Mouse (Mus musculus) myocyte (in vitro differentiated cells): ENCODE results near the gene Adcy2. TPM values are rescaled to one million over a fixed set of nuclear protein-coding genes. Genes with fewer than 3 reads are reported as not detected.

ENCODE experiments used
- H3K27me3 ChIP-seq: one replicate; pipeline ENCODE4 v1.6.1; 2011; ENCODE audit not compliant: control insufficient read depth, insufficient read depth, insufficient read length
- H3K36me3 ChIP-seq: one replicate; pipeline ENCODE4 v1.6.1; 2011; ENCODE audit not compliant: control insufficient read depth, insufficient read depth
- H3K4me2 ChIP-seq: one replicate; pipeline ENCODE4 v1.6.1; 2011; ENCODE audit warnings: low read depth, control low read depth
- H3K4me3 ChIP-seq: one replicate; pipeline ENCODE4 v1.5.1; 2011; ENCODE audit warnings: mild to moderate bottlenecking, control low read depth, moderate library complexity
- H3K79me2 ChIP-seq: one replicate; pipeline ENCODE4 v1.6.1; 2011; ENCODE audit not compliant: control insufficient read depth, insufficient read depth
- H3ac ChIP-seq: one replicate; pipeline ENCODE4 v1.6.1; 2011; ENCODE audit not compliant: control insufficient read depth, insufficient read length
- CEBPB ChIP-seq: IDR thresholded peaks from 2 replicates; pipeline ENCODE4 v1.6.1; 2011; ENCODE audit warnings: mild to moderate bottlenecking, moderate library complexity; ENCODE audit not compliant: poor library complexity, insufficient read depth, severe bottlenecking
- E2F4 ChIP-seq: IDR thresholded peaks from one replicate; pipeline ENCODE4 v1.6.1; 2011; ENCODE audit warnings: mild to moderate bottlenecking, control low read depth, moderate library complexity; ENCODE audit not compliant: insufficient read depth
- MAX ChIP-seq: IDR thresholded peaks from one replicate; pipeline ENCODE4 v1.6.1; 2011; ENCODE audit warnings: low read depth, mild to moderate bottlenecking, control low read depth
- MYOD1 ChIP-seq, 3 experiments: IDR thresholded peaks; one replicate each; pipeline ENCODE4 v1.6.1; 2011; ENCODE audit warnings: control low read depth in 2 of 3, low read depth in 2 of 3, mild to moderate bottlenecking in 2 of 3, moderate library complexity in 1 of 3; ENCODE audit not compliant: insufficient read length in 2 of 3, control insufficient read depth in 1 of 3
- MYOG ChIP-seq, 3 experiments: IDR thresholded peaks; one replicate each; pipeline ENCODE4 v1.6.1; 2011; ENCODE audit warnings: control low read depth in 2 of 3, low read depth in 2 of 3, mild to moderate bottlenecking in 2 of 3; ENCODE audit not compliant: insufficient read length in 2 of 3, control insufficient read depth in 1 of 3, insufficient read depth in 1 of 3
- POLR2A ChIP-seq: IDR thresholded peaks from one replicate; pipeline ENCODE4 v1.6.1; 2011; ENCODE audit warnings: low read depth, mild to moderate bottlenecking, control low read depth, moderate library complexity; ENCODE audit not compliant: insufficient read length
- POLR2AphosphoS2 ChIP-seq: IDR thresholded peaks from one replicate; pipeline ENCODE4 v1.6.1; 2011; ENCODE audit warnings: low read depth, control low read depth; ENCODE audit not compliant: insufficient read length
- REST ChIP-seq: IDR thresholded peaks from one replicate; pipeline ENCODE4 v1.6.1; 2011; ENCODE audit warnings: mild to moderate bottlenecking, control low read depth, moderate library complexity; ENCODE audit not compliant: insufficient read depth, insufficient read length
- SRF ChIP-seq: IDR thresholded peaks from one replicate; pipeline ENCODE4 v1.6.1; 2011; ENCODE audit warnings: low read depth; ENCODE audit not compliant: control insufficient read depth, insufficient read length
- TCF12 ChIP-seq: IDR thresholded peaks from one replicate; pipeline ENCODE4 v1.6.1; 2011; ENCODE audit warnings: mild to moderate bottlenecking, control low read depth; ENCODE audit not compliant: poor library complexity, insufficient read depth, severe bottlenecking
- TCF3 ChIP-seq: IDR thresholded peaks from one replicate; pipeline ENCODE4 v1.6.1; 2011; ENCODE audit warnings: low read depth, control low read depth; ENCODE audit not compliant: insufficient read length
- USF1 ChIP-seq: IDR thresholded peaks from one replicate; pipeline ENCODE4 v1.6.1; 2011; ENCODE audit warnings: low read depth, mild to moderate bottlenecking, control low read depth, moderate library complexity
- polyA plus RNA-seq: library from polyadenylated mRNA; unstranded; fragments of >200 nt; fragmentation: generic; extraction: Trizol; gene quantifications from one replicate; pipeline ENCODE4 v1.2.1, GENCODE M21; 2012; ENCODE audit warnings: missing spikeins

The Adcy2 gene
- polyA plus RNA-seq, 1 experiment = not detected

DNA sequence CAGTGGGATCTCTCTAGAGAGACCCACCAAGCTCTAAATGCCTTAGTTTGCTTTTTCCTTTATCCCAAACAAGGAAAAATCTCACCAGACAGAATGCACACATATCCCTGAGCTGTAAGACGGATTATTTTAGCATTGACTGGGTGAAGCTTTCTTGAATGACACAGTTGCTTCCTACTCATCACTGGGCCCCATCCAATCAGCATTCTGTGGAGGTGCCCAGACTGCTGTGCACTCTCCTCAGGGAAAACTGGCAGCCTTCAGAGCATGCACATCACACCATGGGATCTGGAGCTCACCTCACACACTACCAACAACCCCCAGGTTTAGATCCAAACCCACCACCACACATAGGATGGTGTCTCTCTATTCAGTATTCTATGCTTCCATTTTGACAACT is 92.7 kb downstream of the Adcy2 start:
- no peaks in the 10 kb centered on the region for H3K79me2 ChIP-seq
- H3K27me3 ChIP-seq = no peaks in the 10 kb centered on the region
- H3K36me3 ChIP-seq = no peaks in the 10 kb centered on the region
- no peak overlapping the region for H3K4me3 ChIP-seq
- TF ChIP-seq E2F4 (no peak), POLR2A (no peak), SRF (no peak), USF1 (no peak), MAX (no peak), CEBPB (no peak), TCF3 (no peak), MYOG (IDR thresholded peaks at IDR 0.05; ENCODE audit: control insufficient read depth in 1 of 3, insufficient read depth in 1 of 3, insufficient read length in 2 of 3, low read depth in 2 of 3) (no peak), POLR2AphosphoS2 (no peak), MYOD1 (IDR thresholded peaks at IDR 0.05; ENCODE audit: control insufficient read depth in 1 of 3, insufficient read length in 2 of 3, low read depth in 2 of 3) (no peak), TCF12 (no peak)
- H3ac ChIP-seq = no peak overlapping the region
- no peak overlapping the region for H3K4me2 ChIP-seq

DNA sequence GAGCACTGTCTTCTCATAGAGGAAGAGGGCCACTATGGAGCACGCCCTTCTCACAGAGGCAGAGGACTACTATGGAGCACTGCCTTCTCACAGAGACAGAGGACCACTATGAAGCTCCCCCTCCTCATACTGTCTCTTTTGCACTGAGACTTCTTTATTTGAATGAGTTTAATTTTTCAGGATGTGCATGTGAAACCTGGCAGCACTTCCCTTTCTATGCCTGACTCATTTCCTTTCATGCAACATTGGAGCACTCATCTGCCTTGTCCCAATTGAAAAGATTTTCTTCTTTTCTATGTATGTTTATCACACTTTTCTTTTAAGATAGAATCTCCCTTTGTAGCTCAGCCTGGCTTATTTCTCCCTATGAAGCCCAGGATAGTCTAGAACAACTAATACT is 96.6 kb downstream of the Adcy2 start:
- no peak overlapping the region for H3ac ChIP-seq
- no peaks in the 10 kb centered on the region for H3K36me3 ChIP-seq
- H3K27me3 ChIP-seq = no peaks in the 10 kb centered on the region
- H3K4me3 ChIP-seq = no peak overlapping the region
- TF ChIP-seq REST (no peak), USF1 (no peak), E2F4 (no peak), CEBPB (no peak), MYOG (IDR thresholded peaks at IDR 0.05; ENCODE audit: control insufficient read depth in 1 of 3, insufficient read depth in 1 of 3, insufficient read length in 2 of 3, low read depth in 2 of 3) (no peak), MAX (no peak), TCF12 (no peak), SRF (no peak), TCF3 (no peak), POLR2A (no peak), MYOD1 (IDR thresholded peaks at IDR 0.05; ENCODE audit: control insufficient read depth in 1 of 3, insufficient read length in 2 of 3, low read depth in 2 of 3) (no peak), POLR2AphosphoS2 (no peak)
- H3K79me2 ChIP-seq = no peaks in the 10 kb centered on the region
- no peak overlapping the region for H3K4me2 ChIP-seq

DNA sequence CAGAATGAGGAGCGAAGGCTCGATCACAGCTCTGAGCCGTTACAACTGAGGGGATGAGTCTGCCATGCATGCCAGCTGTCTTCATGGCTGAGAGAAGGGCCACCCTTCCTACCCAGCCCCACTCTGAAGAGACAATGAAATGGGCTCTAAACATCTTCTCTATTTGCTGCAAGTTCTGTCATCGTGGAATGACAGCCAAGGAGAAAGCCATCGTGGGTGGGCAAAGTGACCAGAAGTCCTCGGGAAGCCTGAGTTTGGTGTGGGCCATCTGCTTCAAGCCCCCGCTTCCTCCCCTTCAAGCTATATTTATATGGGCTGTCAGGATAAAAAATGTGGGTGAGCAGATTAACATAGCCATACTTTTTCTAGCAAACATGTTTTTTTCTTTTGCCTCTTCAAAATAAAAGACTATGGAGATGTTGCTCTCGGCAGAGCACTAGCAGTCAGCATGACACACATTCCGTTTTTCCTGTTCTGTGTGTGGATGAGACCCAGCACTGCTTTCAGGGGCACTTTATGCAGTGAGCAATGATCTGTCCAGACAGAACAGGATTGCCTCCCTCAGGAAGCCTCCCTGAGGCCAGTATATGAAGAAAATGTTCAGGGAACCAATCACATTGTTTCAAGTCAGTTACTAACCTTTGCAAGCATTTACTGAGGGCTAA is 109.3 kb downstream of the Adcy2 start:
- TF ChIP-seq POLR2AphosphoS2 (no peak), SRF (no peak), TCF12 (no peak), POLR2A (no peak), REST (no peak), MYOG (IDR thresholded peaks at IDR 0.05; ENCODE audit: control insufficient read depth in 1 of 3, insufficient read depth in 1 of 3, insufficient read length in 2 of 3, low read depth in 2 of 3) (no peak), CEBPB (no peak), MAX (no peak), MYOD1 (IDR thresholded peaks at IDR 0.05; ENCODE audit: control insufficient read depth in 1 of 3, insufficient read length in 2 of 3, low read depth in 2 of 3) (no peak), E2F4 (no peak), TCF3 (no peak), USF1 (no peak)
- no peak overlapping the region for H3K4me3 ChIP-seq

DNA sequence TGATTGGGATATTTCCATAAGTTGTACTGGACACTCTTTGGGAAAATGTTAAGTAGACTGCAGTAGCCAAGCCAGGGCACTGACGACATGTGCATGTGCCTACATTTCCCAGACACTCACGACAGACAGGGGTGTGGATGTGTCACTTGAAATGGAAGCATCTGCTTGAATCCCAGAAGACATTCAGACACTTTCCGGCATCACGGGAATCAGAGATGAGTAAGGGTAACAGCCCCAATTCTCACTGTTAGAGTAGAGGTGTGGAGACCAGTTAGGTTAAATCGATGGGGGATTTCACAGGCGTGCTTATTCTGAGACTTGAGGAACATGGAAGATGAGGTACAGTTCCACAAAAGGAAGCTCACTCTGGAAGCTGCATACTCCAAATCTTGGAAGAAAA is 130.6 kb downstream of the Adcy2 start:
- no peak overlapping the region for H3K4me3 ChIP-seq
- TF ChIP-seq TCF3 (no peak), TCF12 (no peak), MYOG (IDR thresholded peaks at IDR 0.05; ENCODE audit: control insufficient read depth in 1 of 3, insufficient read depth in 1 of 3, insufficient read length in 2 of 3, low read depth in 2 of 3) (no peak), USF1 (no peak), POLR2AphosphoS2 (no peak), E2F4 (no peak), POLR2A (no peak), REST (no peak), CEBPB (no peak), SRF (no peak), MYOD1 (IDR thresholded peaks at IDR 0.05; ENCODE audit: control insufficient read depth in 1 of 3, insufficient read length in 2 of 3, low read depth in 2 of 3) (no peak), MAX (no peak)
- H3ac ChIP-seq = no peak overlapping the region
- no peak overlapping the region for H3K4me2 ChIP-seq
- no peaks in the 10 kb centered on the region for H3K36me3 ChIP-seq
- no peaks in the 10 kb centered on the region for H3K79me2 ChIP-seq
- no peaks in the 10 kb centered on the region for H3K27me3 ChIP-seq

More for the DNA sequence above, 109.3 kb downstream of the Adcy2 start:
- no peaks in the 10 kb centered on the region for H3K36me3 ChIP-seq
- no peaks in the 10 kb centered on the region for H3K79me2 ChIP-seq
- no peak overlapping the region for H3ac ChIP-seq
- no peak overlapping the region for H3K4me2 ChIP-seq
- no peaks in the 10 kb centered on the region for H3K27me3 ChIP-seq
